Mouse (Mus musculus) stomach, postnatal 0 days (tissue): ENCODE data around the gene Aspscr1. TPM values are rescaled to one million over a fixed set of nuclear protein-coding genes. Genes with fewer than 3 reads are reported as not detected.

Experiments
- ATAC-seq: fragments of 200-750 bp; cut with Nextera tagmentation; 2 replicates; pipeline ENCODE4 v1.8.0; 2017; ENCODE audit not compliant: low FRiP score, low TSS enrichment
- DNase-seq: peaks from one replicate; pipeline ENCODE4 v3.0.0-alpha.2; 2016; ENCODE audit warnings: low spot score
- H3K27ac ChIP-seq: fragments of 300-500 bp; sonication (generic); replicated peaks from 2 replicates; pipeline ENCODE4 v1.5.1; 2014; ENCODE audit warnings: mild to moderate bottlenecking, control low read depth
- H3K27me3 ChIP-seq: fragments of 300-500 bp; sonication (generic); 2 replicates; pipeline ENCODE4 v1.6.1; 2014; ENCODE audit warnings: low read length; ENCODE audit not compliant: control insufficient read depth, insufficient read depth
- H3K36me3 ChIP-seq: fragments of 300-500 bp; sonication (generic); 2 replicates; pipeline ENCODE4 v1.6.1; 2014; ENCODE audit warnings: low read length, mixed read lengths; ENCODE audit not compliant: control insufficient read depth, insufficient read depth
- H3K4me1 ChIP-seq: fragments of 300-500 bp; sonication (generic); replicated peaks from 2 replicates; pipeline ENCODE4 v1.6.1; 2014; ENCODE audit warnings: antibody characterized with exemption; ENCODE audit not compliant: control insufficient read depth, insufficient read depth
- H3K4me2 ChIP-seq: fragments of 300-500 bp; sonication (generic); replicated peaks from 2 replicates; pipeline ENCODE4 v1.6.1; 2014; ENCODE audit warnings: low read depth, mild to moderate bottlenecking, control low read depth, moderate library complexity
- H3K4me3 ChIP-seq: fragments of 300-500 bp; sonication (generic); 2 replicates; pipeline ENCODE4 v1.5.1; 2014; ENCODE audit warnings: low read depth, low read length, control low read depth
- H3K9ac ChIP-seq: fragments of 300-500 bp; sonication (generic); 2 replicates; pipeline ENCODE4 v1.6.1; 2014; ENCODE audit warnings: mild to moderate bottlenecking, low read length, control low read depth, mixed read lengths
- H3K9me3 ChIP-seq: fragments of 300-500 bp; sonication (generic); 2 replicates; pipeline ENCODE4 v1.6.1; 2016; ENCODE audit warnings: low read length; ENCODE audit not compliant: control insufficient read depth
- CTCF ChIP-seq: IDR thresholded peaks from 2 replicates; pipeline ENCODE4 v1.5.1; 2016; ENCODE audit warnings: antibody characterized with exemption, low read depth, mild to moderate bottlenecking, moderate library complexity
- EP300 ChIP-seq: optimal IDR thresholded peaks from 2 replicates; pipeline ENCODE3; 2016; ENCODE audit warnings: antibody characterized with exemption
- WGBS: fragments of 180-500 bp; shearing (Covaris S2); extraction: QIAGEN DNeasy Blood & Tissue Kit; methylation state at CpG from one replicate; pipeline ENCODE4 v1.1.7; 2014; 5-methylcytosine and 5-hydroxymethylcytosine counted together
- microRNA-seq: library from miRNA; unstranded; fragments of <30 nt; microRNA quantifications from one replicate; pipeline ENCODE4, GENCODE M21; 2016
- polyA plus RNA-seq: library from polyadenylated mRNA; unstranded; fragments of >200 nt; fragmentation: Nextera tagmentation; extraction: Ambion mirVana; gene quantifications from 2 replicates; pipeline ENCODE4 v1.2.1, GENCODE M21; 2015

The Aspscr1 gene
- polyA plus RNA-seq, 1 experiment from 2014 or later = 74.1 TPM

DNA sequence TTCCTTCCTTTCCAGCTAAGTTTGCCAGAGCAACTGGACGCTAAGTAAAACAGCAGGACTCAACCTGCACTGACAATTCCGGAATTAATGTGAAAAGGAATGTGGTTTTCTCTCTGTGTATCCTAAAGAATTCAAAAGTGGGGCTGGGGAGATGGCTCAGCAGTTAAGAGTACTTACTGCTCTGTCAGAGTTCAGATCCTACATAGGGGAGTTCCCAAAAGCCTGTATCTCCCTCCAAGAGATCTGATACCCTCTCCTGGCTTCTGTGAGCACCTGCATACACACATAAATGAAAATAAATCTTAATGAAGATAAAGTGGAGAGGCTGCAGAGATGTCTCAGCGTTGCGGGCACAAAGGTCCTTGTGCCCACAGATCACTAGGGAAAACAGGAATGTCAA, 78.8 kb downstream of the Aspscr1 start:
- Histone ChIP-seq H3K36me3 (no peaks in the 10 kb centered on the region), H3K9ac (no peak overlapping the region), H3K4me1 (no peaks in the 10 kb centered on the region), H3K4me3 (no peak overlapping the region), H3K9me3 (no peaks in the 10 kb centered on the region), H3K27ac (no peak overlapping the region), H3K4me2 (no peak overlapping the region), H3K27me3 (no peaks in the 10 kb centered on the region)
- no peak for ATAC-seq
- TF ChIP-seq EP300 (no peak), CTCF (no peak)
- 49% methylated on average over 4 of the region's 4 CpGs for WGBS
- no peak for DNase-seq

Small RNA genes lying within 50 kb of the gene (microRNA-seq; reads per million reads assigned to microRNA genes)
- gene Mir6936 = not detected

Other genes with a start within 250 kb of the Aspscr1 start
- 15.7 and 17.9 TPM in 2 replicates for gene Nploc4, start 235.3 kb upstream of the Aspscr1 start, polyA plus RNA-seq
- gene Tspan10, start 230.3 kb upstream of the Aspscr1 start, polyA plus RNA-seq = not detected in 2 replicates
- gene Pde6g, start 219.5 kb upstream of the Aspscr1 start, polyA plus RNA-seq = 0.15 TPM in 1 of 2 replicates, not detected in the other
- 18.2 and 19.8 TPM in 2 replicates for gene Oxld1, start 214.9 kb upstream of the Aspscr1 start, polyA plus RNA-seq
- 13.3 and 18.2 TPM in 2 replicates for gene Ccdc137, start 214.9 kb upstream of the Aspscr1 start, polyA plus RNA-seq
- 24.4 and 30.6 TPM in 2 replicates for gene Arl16, start 205.4 kb upstream of the Aspscr1 start, polyA plus RNA-seq
- gene Mrpl12, start 188.4 kb upstream of the Aspscr1 start, polyA plus RNA-seq = 133 and 134 TPM in 2 replicates
- gene Slc25a10, start 181.1 kb upstream of the Aspscr1 start, polyA plus RNA-seq = 86.1 and 94.0 TPM in 2 replicates
- 3.5 and 5.8 TPM in 2 replicates for gene Gcgr, start 142.3 kb upstream of the Aspscr1 start, polyA plus RNA-seq
- gene Mcrip1, start 123.2 kb upstream of the Aspscr1 start, polyA plus RNA-seq = 113 and 115 TPM in 2 replicates
- gene Ppp1r27, start 121.8 kb upstream of the Aspscr1 start, polyA plus RNA-seq = not detected in 2 replicates
- 858 and 892 TPM in 2 replicates for gene P4hb, start 99.7 kb upstream of the Aspscr1 start, polyA plus RNA-seq
- gene Arhgdia, start 91.3 kb upstream of the Aspscr1 start, polyA plus RNA-seq = 352 and 362 TPM in 2 replicates
- 213 TPM in 2 replicates for gene Alyref, start 74.6 kb upstream of the Aspscr1 start, polyA plus RNA-seq
- gene Anapc11, start 74.6 kb upstream of the Aspscr1 start, polyA plus RNA-seq = 121 and 126 TPM in 2 replicates
- 20.4 and 20.9 TPM in 2 replicates for gene Npb, start 64.5 kb upstream of the Aspscr1 start, polyA plus RNA-seq
- 73.7 and 79.0 TPM in 2 replicates for gene Pcyt2, start 55.0 kb upstream of the Aspscr1 start, polyA plus RNA-seq
- gene Sirt7, start 47.7 kb upstream of the Aspscr1 start, polyA plus RNA-seq = 36.1 and 42.2 TPM in 2 replicates
- 21.0 and 21.3 TPM in 2 replicates for gene Mafg, start 39.4 kb upstream of the Aspscr1 start, polyA plus RNA-seq
- 13.9 and 18.4 TPM in 2 replicates for gene Pycr1, start 29.2 kb upstream of the Aspscr1 start, polyA plus RNA-seq
- 0.21 TPM in 1 of 2 replicates, not detected in the other for gene Myadml2, start 24.8 kb upstream of the Aspscr1 start, polyA plus RNA-seq
- gene Notum, start 11.8 kb upstream of the Aspscr1 start, polyA plus RNA-seq = 1.4 and 2.7 TPM in 2 replicates
- 123 and 127 TPM in 2 replicates for gene Cenpx, start 40.8 kb downstream of the Aspscr1 start, polyA plus RNA-seq
- gene Lrrc45, start 41.0 kb downstream of the Aspscr1 start, polyA plus RNA-seq = 18.7 and 20.4 TPM in 2 replicates
- 21.9 and 22.1 TPM in 2 replicates for gene Rac3, start 48.5 kb downstream of the Aspscr1 start, polyA plus RNA-seq
- 56.3 and 58.4 TPM in 2 replicates for gene Dcxr, start 54.3 kb downstream of the Aspscr1 start, polyA plus RNA-seq
- gene Cbr2, start 59.1 kb downstream of the Aspscr1 start, polyA plus RNA-seq = 129 and 160 TPM in 2 replicates
- 3.0 and 3.1 TPM in 2 replicates for gene Hmga1b, start 89.8 kb downstream of the Aspscr1 start, polyA plus RNA-seq
- gene Rfng, start 111.2 kb downstream of the Aspscr1 start, polyA plus RNA-seq = 18.1 and 23.2 TPM in 2 replicates
- 94.5 and 98.6 TPM in 2 replicates for gene Gps1, start 111.3 kb downstream of the Aspscr1 start, polyA plus RNA-seq
- gene Dus1l, start 123.4 kb downstream of the Aspscr1 start, polyA plus RNA-seq = 39.8 and 42.4 TPM in 2 replicates
- gene Fasn, start 151.6 kb downstream of the Aspscr1 start, polyA plus RNA-seq = 16.0 and 19.7 TPM in 2 replicates